Mouse (Mus musculus): ENCODE results near the gene Ssbp3.

Ssbp3 gene

GRCm38 (mm10) chr4:107009548-107009947, 99.0 kb downstream of the Ssbp3 start:
- DNase-seq (ENCODE audit: low read depth, low spot score) = no peak

DNA sequence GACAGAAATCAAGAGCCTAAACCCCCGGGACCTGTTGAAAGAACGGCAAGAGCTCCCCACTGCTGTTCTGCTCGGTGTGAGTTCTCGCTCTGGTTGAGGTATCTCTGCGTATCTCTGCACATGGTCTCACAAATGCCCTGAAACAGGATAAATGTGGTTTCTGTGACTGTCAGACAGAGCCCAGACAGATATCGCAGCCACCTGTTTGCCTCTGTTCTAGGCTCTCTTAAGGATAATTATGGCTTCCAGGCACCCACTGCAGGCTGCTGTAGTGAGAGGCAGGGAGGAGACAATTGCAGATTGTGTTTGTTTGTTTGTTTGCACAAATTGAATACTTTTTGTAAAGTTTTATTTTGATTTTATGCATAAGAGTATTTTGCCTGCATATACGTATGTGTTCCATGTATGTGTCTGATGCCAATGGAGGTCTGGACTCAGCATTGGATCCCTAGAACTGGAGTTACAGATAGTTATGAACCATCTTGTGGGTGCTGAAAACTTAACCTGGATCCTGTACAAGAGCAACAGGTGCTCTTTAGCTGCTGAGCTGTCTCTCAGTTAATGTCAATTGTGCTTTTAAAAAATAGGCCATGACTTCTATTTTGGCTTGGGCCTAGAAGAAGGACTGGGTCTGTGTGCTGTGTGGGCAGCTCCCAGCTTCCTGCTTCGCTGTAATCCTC, 101.0 kb downstream of the Ssbp3 start:
- DNase-seq (ENCODE audit: low read depth, low spot score) = no peak

DNA sequence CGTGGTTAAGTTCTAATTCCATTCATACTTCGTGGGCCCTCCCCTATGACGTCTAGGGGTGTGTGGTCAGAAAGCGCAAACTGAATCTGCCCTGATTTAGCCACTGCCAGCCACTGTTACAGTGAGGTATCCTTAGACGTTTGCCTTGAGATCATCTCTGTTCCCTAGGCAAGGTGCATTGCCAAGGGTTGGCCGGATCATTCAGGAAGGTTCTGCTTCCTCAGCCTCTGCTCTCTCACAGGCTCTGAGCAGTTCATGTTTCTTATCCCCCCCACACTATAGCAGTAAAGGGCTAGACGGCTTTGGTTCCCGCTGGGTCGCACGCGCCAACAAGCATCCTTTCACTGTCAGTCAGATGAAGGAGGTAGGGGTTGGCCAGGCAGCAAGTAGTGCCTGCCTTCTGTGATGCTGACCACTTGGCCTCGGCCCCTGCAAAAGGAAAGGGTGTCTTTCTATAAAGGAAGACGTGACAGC, 101.5 kb downstream of the Ssbp3 start:
- DNase-seq (ENCODE audit: low read depth, low spot score) = no peak

- DNase-seq (ENCODE audit: low read depth, low spot score) = no peak
These were observed 102.1 kb downstream of the Ssbp3 start for GRCm38 (mm10) chr4:107012574-107012973.

GRCm38 (mm10) chr4:107013119-107013816, 102.8 kb downstream of the Ssbp3 start:
- no peak for DNase-seq (ENCODE audit: low read depth, low spot score)

GRCm38 (mm10) chr4:107013817-107014260, 103.3 kb downstream of the Ssbp3 start:
- no peak for DNase-seq (ENCODE audit: low read depth, low spot score)

GRCm38 (mm10) chr4:107015971-107016511, 105.5 kb downstream of the Ssbp3 start:
- no peak for DNase-seq (ENCODE audit: low read depth, low spot score)

GRCm38 (mm10) chr4:107017257-107017656, 106.8 kb downstream of the Ssbp3 start:
- DNase-seq (ENCODE audit: low read depth, low spot score) = no peak

DNA sequence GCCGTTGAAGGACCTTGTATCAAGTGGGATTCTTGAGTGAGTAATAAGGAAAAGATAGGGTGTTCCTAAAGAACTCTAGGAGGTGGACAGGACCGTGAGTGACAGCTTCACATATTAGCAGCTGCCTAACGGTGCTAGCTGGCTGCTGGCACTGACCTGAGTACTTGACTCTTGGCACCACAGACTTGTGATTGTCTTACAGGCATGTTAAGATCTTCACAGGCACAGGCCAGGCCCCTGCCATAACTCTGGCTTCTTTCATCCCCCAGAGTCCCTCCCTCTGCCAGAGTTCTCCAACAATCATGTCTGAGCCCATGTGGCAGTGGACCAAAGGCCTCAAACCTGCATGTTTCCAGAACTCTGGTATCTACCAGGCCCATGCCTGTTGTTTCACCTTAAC, 108.0 kb downstream of the Ssbp3 start:
- DNase-seq (ENCODE audit: low read depth, low spot score) = no peak

GRCm38 (mm10) chr4:107019027-107019426, 108.5 kb downstream of the Ssbp3 start:
- DNase-seq (ENCODE audit: low read depth, low spot score) = no peak

GRCm38 (mm10) chr4:107020287-107021000, 109.9 kb downstream of the Ssbp3 start:
- no peak for DNase-seq (ENCODE audit: low read depth, low spot score)

DNA sequence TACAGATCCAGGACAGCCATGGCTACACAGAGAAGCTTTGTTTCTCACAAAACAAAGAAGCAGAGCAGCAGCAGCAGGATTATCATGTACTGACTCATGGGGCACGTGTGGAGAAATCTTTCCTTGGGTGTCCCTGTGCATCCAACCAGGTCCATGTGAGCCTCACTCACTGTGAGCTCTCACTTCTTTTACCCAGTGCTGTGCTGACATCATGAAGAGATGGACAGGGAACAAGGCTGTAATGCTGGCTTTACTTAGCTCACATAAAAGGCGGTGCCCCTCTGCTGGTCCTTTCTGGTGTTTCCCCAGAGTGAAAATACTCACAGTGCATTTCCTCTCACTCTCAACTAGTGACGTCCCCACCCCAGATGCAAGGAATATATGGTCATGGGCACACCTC, 111.0 kb downstream of the Ssbp3 start:
- no peak for DNase-seq (ENCODE audit: low read depth, low spot score)

- no peak for DNase-seq (ENCODE audit: low read depth, low spot score)
These were observed 114.4 kb downstream of the Ssbp3 start for GRCm38 (mm10) chr4:107024899-107025298.

- no peak for DNase-seq (ENCODE audit: low read depth, low spot score)
These were observed 114.9 kb downstream of the Ssbp3 start for GRCm38 (mm10) chr4:107025369-107025768.

DNA sequence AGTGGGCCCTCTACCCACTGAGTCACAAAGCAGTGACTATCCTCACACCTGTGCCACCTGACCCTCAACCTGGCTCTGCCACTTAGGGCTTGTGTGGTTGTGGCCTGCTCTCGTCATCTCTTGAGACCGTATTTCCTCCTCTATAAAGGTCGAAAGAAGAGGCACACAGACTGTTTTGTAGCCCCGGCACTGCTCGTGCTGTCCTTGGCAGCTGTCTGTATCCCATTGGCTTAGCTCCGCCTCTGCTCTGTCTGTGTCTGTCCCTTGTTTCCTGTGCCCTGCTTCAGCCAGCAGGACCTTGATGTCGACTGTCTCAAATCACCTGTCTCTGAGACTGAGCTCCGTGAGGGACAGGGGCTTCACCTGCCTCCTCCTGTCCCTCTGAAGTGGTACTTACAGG, 116.0 kb downstream of the Ssbp3 start:
- DNase-seq (ENCODE audit: low read depth, low spot score) = no peak

DNA sequence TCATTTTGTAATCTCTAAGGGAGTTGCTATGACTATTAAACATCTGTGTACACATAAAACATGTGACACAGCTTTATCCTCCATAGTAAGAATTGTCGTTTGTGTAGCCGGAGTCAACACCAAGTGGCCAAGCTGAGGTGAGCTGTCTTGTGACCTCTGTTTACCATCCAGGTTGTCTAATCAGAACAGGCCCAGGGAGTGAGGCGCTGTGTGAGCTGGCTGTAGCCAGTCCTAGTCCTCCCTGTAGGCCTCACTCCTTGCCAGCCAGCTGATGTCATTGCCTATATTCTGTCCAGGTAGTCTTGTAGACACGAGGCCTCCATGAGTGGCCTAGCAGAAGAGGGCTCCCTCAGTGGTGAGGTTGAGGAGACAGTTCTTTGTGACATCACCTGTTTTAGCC, 125.2 kb downstream of the Ssbp3 start:
- DNase-seq (ENCODE audit: low read depth, low spot score) = no peak

DNA sequence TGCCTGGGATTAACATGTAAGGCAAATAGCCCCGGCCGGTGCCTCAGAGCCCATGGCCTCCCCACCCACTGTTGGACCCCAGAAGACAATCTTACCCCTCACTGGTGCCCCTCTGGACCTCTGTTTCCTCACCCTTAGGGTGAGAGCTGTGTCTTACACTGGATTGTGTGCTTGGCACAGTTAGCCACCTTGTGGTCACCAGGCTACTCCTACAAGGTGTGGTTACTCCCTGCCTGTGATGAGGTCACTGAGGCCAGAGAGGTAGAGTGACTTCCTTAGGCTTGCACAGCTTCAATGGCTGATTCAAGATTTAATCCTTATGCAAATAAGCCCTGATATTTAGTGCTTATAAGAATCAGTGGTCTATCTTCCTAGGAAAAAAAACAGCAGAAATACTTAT, 126.5 kb downstream of the Ssbp3 start:
- DNase-seq (ENCODE audit: low read depth, low spot score) = no peak

DNA sequence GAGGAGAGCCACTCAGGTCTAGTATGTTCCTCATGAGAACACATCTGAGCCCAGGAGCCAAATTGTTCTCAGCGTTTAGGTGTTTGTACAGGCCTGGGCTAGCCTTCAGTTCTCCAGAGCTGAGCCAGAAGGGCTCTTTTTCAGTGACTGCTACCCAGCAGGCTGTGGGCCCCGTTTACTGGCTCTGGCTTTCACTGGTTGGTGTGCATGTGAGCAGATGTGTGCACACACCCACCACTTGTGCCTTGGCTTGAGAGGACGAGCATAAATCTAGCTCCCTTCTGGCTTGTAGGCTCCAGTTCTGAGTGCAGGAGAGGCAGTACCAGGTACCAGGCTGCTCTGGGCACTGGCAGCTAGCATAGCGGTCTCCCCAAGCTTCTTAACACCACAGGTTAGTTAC, 127.8 kb downstream of the Ssbp3 start:
- DNase-seq (ENCODE audit: low read depth, low spot score) = no peak

DNA sequence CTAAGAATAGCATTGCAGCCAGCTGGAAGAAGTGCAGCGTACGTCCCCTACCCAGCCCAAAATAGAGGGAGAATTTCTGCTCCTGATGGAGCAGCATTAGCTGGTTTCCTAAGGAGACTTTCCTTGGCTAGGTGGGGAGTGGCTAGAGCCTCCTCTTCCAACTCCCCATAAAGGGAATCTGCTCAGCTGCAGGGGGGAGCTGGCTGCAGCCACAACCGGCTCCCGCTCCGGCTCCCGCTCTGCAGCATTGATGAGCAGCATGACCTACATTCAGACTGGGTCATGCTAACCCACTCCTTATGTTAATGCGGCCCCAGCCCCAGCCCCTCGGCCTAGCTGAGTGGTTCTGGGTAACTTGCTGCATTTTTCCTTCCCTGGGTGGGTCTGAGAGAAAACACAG, 128.8 kb downstream of the Ssbp3 start:
- no peak for DNase-seq (ENCODE audit: low read depth, low spot score)

GRCm38 (mm10) chr4:107042304-107042703, 131.8 kb downstream of the Ssbp3 start:
- DNase-seq (ENCODE audit: low read depth, low spot score) = no peak

DNA sequence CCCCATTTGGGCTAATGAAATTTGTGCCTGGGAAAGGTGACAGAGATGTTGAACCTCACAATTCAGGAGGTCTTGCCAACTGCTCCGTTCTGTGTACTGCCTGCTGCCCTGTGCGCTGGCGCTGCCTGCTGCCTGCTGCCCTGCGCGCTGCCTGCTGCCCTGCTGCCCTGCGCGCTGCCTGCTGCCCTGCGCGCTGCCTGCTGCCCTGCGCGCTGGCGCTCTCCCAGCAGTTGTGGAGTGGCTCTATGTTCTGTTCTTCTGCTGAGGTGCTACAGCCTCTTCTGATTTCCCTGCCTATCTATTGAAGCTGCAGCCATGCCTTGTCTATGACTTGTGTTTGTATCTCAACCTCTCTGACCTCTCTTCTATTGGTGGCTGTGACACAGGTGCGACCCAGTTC, 134.7 kb downstream of the Ssbp3 start:
- DNase-seq (ENCODE audit: low read depth, low spot score) = no peak

DNA sequence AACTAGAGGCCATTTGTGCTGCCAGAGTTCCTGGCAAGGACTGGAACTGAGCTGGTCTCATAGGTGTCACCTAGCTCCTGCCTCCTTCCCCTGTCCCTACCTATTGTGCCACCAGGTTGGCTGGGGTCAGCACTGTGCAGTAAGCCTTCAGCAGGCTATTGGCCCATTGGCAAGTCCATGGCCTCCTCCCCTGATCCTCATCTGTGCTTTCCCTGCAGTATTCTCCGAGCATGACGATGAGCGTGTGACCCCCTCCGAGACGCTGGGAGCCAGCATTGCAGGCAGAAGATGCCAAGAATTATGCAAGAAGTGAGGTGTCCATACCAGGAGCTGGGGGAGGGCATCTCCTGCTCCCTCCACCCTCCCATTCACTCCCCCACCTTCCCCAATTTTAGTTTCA, 137.3 kb downstream of the Ssbp3 start:
- no peak for DNase-seq (ENCODE audit: low read depth, low spot score)

All from retina, adult 2 months (tissue).